Mouse (Mus musculus) telencephalon, adult 2 months (tissue): ENCODE measurements around the gene Acacb.
A peak's percentile ranks its signal among the peaks of the same experiment; 100 is the strongest.

Experiments
- DNase-seq: peaks from one replicate; pipeline ENCODE4 v3.0.0-alpha.2; 2011; ENCODE audit warnings: low read depth, low spot score

Acacb gene

GRCm38 (mm10) chr5:114146028-114146888 is at the start of gene Acacb:
Gene Acacb, plus strand, starts transcription at chr5:114146535.
- no peak for DNase-seq

DNA sequence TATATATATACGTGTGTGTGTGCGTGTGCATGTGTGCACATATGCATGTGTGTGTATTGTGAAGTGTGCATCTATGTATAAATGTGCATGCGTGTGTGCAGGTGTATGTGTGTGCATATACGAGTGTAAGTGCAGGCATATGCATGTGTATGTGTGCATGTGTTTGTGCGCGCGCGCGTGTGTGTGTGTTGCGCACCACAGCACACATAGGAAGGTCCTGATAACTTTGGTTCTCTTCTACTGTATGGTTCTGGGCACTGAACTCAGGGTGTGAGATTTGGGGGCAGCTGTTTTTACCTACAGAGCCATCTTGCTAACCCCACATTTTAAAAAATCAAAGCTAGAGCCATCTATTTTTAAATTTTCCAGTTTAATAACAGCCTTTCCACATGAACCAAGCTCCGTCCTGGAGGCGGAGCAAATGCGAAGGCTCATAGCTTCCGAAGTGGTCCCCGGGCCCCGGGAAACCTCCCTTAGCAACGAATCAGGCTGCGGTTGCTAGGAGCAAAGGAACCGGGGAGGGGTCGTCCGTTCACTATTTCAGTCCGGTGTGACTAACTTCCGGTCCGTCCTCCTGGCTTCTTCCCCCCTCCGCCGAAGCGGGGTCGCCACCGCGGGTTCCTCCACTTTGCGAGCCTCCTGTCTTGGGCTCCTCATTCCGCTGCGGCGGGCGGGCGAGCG is 46.5 kb upstream of the Acacb start:
- peak; percentile 95 for DNase-seq

GRCm38 (mm10) chr5:114100390-114101099 is 45.8 kb upstream of the Acacb start:
- no peak for DNase-seq

GRCm38 (mm10) chr5:114101873-114102272 is 44.5 kb upstream of the Acacb start:
- DNase-seq = no peak

DNA sequence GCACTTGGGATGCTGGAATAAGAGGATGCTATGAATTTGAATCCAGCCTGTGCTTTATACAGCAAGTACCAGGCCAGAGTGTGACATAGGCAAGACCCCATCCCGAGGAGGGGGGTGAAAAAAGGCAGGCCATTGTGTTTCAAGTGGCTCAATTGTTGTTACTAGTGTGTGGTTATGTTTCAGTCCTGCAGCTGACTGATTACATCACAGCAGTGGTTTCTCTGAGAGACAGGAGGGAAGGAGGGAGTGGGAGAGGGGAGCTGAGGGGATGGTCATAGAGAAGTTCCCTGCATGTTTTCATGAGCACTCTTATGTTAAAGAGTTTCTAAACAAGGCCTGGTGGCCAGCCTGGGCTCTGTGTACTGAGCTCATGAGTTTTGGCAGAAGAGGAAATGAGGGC is 43.5 kb upstream of the Acacb start:
- peak; percentile 70 for DNase-seq

- no peak for DNase-seq
These were observed 39.9 kb upstream of the Acacb start for GRCm38 (mm10) chr5:114106391-114106935.

DNA sequence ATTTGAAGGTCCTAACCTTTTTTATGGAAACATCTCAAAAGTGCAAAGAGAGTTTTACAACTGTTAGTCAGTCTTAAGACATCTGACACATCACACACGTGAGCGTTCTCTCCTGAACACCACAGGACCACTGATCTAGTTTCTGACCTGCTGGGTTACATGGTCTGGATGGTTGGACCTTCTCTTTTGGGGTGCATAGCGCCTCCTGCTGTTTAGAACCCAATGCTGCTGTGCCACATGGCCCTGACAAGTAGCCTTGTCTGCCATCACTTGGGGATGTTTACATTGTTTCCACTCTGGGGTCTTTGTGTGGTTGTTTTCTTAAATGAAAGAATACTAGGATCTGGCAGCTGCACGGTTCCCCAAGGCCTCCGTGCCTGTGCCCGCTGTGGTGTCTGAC is 33.0 kb upstream of the Acacb start:
- DNase-seq = no peak

- no peak for DNase-seq
These were observed 31.3 kb upstream of the Acacb start for GRCm38 (mm10) chr5:114115030-114115429.

DNA sequence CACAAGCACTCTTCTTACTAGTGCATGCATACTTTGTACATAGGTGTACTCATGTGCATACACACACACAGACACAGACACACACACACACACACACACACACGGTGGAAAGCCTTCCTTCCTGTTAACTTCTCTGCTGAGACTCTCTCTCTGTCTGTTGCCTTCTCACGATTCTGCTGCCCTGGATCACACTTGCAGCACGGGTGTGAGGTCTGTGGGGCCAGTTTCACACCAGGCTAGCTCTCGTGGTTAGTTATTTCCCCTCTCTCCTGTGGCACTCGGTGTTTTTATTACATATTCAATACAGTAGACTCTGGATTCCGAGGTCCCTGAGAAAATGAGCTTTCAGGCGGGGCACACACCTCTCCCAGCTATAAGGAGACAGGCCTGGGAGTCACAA is 29.7 kb upstream of the Acacb start:
- no peak for DNase-seq

- peak; percentile 59 for DNase-seq
These were observed 26.5 kb upstream of the Acacb start for GRCm38 (mm10) chr5:114119806-114120205.

- DNase-seq = no peak
These were observed 20.3 kb upstream of the Acacb start for GRCm38 (mm10) chr5:114126008-114126407.

DNA sequence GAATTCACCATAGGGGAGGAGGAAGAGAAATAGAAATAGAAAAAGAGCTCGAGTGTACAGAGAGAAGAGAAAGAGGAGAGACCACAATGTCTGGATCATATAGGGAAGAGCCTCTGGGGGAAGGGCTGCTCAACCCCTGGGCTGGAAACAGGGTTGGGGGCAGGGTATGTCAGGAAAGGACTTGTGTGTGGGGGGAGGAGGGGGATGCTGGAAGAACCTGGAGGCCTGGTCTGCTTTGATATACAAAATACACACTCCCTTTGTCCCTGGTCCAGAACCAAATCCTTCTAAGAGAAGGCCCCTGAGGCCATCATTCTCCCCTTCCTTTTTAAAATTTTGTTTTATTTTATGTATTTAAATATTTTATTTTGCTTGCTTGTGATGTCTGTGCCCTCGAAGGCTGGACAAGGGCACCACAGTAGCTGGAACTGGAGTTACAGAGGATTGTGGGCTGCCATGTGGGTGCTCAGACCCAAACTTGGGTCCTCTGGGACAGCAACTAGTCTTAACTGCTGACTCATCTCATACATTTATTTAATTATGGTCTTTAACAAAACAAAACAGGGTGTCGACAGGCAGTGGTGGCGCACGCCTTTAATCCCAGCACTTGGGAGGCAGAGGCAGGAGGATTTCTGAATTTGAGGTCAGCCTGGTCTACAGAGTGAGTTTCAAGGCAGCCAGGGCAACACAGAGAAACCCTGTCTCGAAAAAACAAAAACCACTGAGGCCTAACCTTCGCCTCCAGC is 19.7 kb upstream of the Acacb start:
- no peak for DNase-seq

GRCm38 (mm10) chr5:114127374-114128349 is 18.7 kb upstream of the Acacb start, which contains the start of gene Alkbh2:
Gene Alkbh2, minus strand, starts transcription at chr5:114128218.
- peak; percentile 18 for DNase-seq

- no peak for DNase-seq
These were observed 16.7 kb upstream of the Acacb start for GRCm38 (mm10) chr5:114129550-114130210.

DNA sequence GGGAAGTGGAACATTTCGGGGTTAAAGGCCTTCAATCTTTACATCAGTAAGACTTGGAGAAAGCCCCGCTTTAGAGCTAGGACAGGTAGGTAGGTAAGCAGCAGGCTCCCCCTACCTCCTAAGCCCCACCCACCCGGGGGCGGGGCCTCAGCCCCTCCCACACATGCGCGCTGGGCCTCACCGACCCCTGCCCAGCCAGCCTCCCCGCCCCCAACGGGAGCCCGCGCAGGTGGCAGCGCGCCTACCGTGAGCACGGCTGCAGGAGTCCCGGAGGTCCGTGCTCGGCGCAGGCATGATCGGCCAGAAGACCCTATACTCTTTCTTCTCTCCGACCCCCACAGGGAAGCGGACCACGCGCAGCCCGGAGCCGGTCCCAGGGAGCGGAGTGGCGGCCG is 16.1 kb upstream of the Acacb start, which contains the start of gene Ung:
TSS of gene Ung (plus strand) at position 176 of the 395 bp plus-strand sequence.
- DNase-seq = no peak

DNA sequence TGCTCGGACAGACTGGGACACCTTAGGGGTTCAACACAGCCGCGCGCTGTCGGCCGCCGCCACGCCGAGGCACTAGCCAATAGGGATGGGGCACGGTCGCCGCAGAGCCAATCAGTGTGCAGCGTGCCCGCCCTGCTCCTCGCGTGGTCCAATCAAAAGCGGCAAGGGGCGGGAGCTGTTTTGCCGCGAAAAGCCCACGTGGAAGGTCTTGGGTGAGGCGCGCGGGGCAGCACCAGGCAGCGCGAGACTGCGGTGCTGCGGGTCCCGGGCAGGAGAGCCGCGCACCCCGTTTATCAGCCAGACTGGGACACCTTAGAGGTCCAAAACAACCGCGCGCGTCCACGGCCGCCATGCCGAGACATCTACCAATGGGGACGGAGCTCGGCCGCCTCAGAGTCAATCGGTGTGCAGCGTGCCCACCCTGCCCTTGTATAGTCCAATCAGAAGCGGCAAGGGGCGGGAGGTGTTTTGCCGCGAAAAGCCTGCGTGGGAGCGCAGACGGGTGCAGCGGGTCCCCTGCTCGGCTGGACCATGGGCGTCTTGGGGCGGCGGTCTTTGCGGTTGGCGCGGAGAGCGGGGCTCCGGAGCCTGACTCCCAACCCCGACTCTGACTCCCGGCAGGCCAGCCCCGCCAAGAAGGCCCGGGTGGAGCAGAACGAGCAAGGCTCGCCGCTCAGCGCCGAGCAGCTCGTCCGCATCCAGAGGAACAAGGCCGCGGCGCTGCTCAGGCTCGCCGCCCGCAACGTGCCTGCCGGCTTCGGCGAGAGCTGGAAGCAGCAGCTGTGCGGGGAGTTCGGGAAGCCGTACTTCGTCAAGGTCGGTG is 15.4 kb upstream of the Acacb start:
- DNase-seq = peak; percentile 81

DNA sequence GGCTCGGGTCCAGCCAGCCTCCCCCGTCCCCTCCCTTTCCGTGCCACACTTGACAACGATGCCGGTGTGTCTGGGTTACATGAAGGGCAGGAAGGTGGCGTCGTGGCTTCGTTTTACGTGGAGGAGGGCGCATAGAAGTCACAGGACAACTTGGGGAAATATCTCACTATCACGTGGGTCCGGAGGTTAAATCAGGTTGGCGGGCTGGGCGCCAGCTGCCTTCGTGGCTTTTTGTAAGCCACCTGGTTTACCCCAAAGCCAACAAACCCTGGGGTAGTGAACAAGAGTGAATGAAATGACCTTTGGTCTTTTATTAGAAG is 14.9 kb upstream of the Acacb start:
- no peak for DNase-seq

DNA sequence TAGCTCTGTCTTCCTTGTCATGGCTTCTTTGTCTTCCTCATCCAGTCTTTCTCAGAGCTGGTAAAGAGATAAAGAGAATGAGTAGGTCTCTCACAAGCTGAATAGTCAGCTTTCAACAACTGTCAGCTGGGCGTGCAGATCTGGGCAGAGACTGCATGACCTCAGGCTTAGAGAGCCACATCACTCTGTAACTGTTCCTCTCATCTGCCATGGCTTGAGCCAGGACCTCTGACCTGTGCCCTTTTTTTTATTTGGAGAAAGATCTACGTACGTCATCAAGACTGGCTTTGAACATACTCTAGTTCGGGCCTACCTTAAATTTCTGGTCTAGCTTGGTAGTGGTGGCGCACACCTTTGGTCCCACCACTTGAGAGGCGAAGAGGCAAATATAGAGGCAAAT is 13.5 kb upstream of the Acacb start:
- no peak for DNase-seq

DNA sequence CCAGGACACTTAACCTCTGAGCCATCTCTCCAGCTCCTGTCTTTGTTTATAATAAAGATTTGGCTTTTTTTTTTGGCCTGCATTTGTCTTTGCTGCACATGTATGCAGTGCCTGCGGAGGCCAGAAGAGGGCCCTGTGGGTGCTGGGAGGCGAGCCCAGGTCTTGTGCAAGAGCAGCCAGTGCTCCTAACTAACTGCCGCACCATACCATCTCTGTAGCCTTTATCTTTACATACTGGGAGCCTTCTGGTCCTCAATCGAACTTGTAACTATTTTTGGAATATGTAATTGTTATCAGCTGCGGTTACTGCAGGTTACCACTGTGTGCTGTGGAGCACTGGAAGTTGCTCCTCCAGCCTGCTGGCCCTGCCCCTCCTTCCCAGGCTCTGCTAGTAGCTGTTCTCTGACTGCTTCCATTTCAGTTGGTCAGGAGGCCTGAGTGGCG is 12.2 kb upstream of the Acacb start:
- DNase-seq = no peak
